Mouse (Mus musculus): ENCODE data around the gene Crybg3.

DNA sequence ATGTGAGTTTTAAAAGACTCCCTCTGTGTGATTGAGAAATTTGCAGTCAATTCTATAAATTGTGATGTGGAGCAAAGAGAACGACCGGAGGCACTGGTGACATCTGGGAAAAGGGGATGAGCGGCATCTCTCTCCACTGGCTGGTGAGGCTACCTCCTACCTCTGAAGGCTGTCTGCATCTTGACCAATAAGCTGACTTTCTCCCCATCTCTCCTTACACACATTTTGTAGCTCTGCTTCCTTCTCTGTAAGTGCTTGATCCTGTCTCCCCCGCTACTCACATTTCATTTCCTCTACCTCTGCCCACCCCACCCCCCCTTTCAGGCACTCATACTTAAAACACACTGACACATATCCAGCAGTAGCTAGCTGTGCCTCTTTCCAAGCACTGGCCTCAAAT lies 59.4 kb downstream of the Crybg3 start:
- TF ChIP-seq CTCF (IDR thresholded peaks at IDR 0.05; ENCODE audit: extremely low read depth, insufficient read length, insufficient replicate concordance, low read depth, low read length) (no peak), POLR2A (IDR thresholded peaks at IDR 0.05; ENCODE audit: low read depth, low read length) (no peak)
